Mouse (Mus musculus): ENCODE measurements at regions not wholly inside any gene's neighbourhood (a gene's known extent, or its start where the extent isn't known, plus 50 kb on each side); places are given as distances from the start of the nearest gene placed in this dataset.

DNA sequence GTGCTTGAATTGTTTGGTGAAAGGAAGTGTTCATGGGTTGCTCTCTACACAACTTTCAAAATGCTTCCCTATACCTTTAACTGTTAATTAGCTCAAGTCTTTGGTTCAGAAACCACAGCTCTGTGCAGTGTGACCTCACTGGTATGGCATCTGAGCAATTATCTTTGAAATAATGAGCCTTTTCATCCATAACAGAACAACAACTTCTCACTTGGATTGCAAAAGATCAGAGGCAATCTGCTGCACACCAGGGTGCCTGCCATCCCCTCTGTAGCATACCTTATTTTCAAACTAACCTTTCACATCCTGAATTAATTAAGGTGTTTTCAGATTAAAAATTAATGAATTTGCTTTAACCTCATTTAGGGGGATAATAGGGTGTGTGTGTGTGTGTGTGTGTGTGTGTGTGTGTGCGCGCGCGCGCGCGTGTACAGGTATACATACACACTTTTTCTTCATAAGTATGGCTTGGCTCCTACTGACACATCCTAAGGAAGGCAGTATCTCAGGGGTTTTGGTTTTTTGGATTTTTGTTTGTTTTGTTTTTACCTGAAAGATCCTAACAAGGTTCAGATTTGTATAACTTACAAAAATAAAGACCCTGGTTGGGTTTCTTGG is 493.8 kb downstream of the Rapgef2 start:
- no peak overlapping the region for H3K27ac ChIP-seq (replicated peaks)
- DNase-seq (ENCODE audit: low spot score) (no peak), ATAC-seq (ENCODE audit: low FRiP score, low TSS enrichment) (no peak)
- H3K9ac ChIP-seq (ENCODE audit: low read length), result no peak overlapping the region
- TF ChIP-seq CTCF (IDR thresholded peaks at IDR 0.05; ENCODE audit: low read depth) (no peak), EP300 (optimal IDR thresholded peaks at IDR 0.05) (no peak)
- 94% methylated on average over 7 of the region's 7 CpGs for WGBS
- H3K4me1 ChIP-seq (replicated peaks; ENCODE audit: control insufficient read depth, insufficient read depth), result no peaks in the 10 kb centered on the region
- H3K36me3 ChIP-seq (ENCODE audit: control insufficient read depth, insufficient read depth, low read length), result no peaks in the 10 kb centered on the region
- H3K27me3 ChIP-seq (ENCODE audit: control insufficient read depth, insufficient read depth, low read length), result no peaks in the 10 kb centered on the region
- H3K4me3 ChIP-seq (ENCODE audit: low read depth, low read length), result no peak overlapping the region
- H3K9me3 ChIP-seq (ENCODE audit: control insufficient read depth, low read length), result no peaks in the 10 kb centered on the region
- H3K4me2 ChIP-seq (replicated peaks; ENCODE audit: low read depth), result no peak overlapping the region

DNA sequence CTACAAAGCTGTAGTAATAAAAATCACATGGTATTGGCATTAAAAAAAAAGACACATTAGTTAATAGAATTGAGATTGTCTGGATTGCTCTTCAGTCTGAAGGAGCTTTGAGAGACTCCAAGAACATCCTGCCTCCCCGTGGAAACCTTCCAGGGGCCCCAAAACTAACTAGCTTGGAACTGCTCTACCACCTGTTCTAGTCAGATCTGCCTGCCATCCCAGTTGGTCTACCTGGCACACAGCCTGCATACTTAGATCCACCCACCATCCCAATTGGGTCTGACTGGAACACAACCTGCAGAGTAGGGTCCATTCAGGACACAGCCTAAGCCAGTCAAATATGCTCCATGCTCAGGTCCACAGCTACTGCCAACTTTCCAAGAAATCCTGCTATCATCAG is 503.6 kb downstream of the Rapgef2 start:
- H3K27ac ChIP-seq (replicated peaks), result no peak overlapping the region
- no peak overlapping the region for H3K4me3 ChIP-seq (ENCODE audit: low read depth, low read length)
- no peak for TF ChIP-seq EP300 (optimal IDR thresholded peaks at IDR 0.05)
- no peak for TF ChIP-seq CTCF (IDR thresholded peaks at IDR 0.05; ENCODE audit: low read depth)
- H3K4me2 ChIP-seq (replicated peaks; ENCODE audit: low read depth), result no peak overlapping the region
- H3K27me3 ChIP-seq (ENCODE audit: control insufficient read depth, insufficient read depth, low read length), result no peaks in the 10 kb centered on the region
- no peaks in the 10 kb centered on the region for H3K9me3 ChIP-seq (ENCODE audit: control insufficient read depth, low read length)
- no peak overlapping the region for H3K9ac ChIP-seq (ENCODE audit: low read length)
- no peaks in the 10 kb centered on the region for H3K36me3 ChIP-seq (ENCODE audit: control insufficient read depth, insufficient read depth, low read length)
- WGBS, result 68% methylated on average over 1 of the region's 1 CpGs
- DNase-seq (ENCODE audit: low spot score), result no peak
- no peak for ATAC-seq (ENCODE audit: low FRiP score, low TSS enrichment)
- no peaks in the 10 kb centered on the region for H3K4me1 ChIP-seq (replicated peaks; ENCODE audit: control insufficient read depth, insufficient read depth)

GRCm38 (mm10) chr3:78755686-78756476 is 530.4 kb downstream of the Rapgef2 start:
- no peak for DNase-seq (ENCODE audit: low spot score)
- WGBS, result 39% methylated on average over 4 of the region's 4 CpGs

DNA sequence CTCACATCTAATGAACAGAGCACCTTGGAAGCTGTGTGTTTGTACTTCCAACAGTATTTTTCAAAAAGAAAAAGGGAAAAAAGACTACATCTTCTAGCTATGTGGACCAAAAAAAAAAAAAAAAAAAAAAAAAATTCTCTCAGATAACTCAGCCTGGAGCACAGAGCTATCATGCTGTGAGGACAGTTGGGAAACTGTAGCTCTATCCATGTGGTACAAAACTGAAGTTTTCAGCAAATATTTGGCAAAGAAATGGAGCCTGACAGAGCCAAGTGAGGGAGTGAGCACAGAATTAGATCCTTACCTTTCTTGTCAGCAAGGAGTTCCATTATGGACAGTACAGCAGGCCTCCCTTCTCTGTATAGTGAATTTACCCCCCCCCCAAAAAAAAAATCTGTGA is 550.2 kb downstream of the Rapgef2 start:
- Histone ChIP-seq H3K27me3 (ENCODE audit: control insufficient read depth, insufficient read depth, low read length) (no peaks in the 10 kb centered on the region), H3K27ac (replicated peaks) (no peak overlapping the region), H3K4me2 (replicated peaks; ENCODE audit: low read depth) (no peak overlapping the region), H3K36me3 (ENCODE audit: control insufficient read depth, insufficient read depth, low read length) (no peaks in the 10 kb centered on the region), H3K4me1 (replicated peaks; ENCODE audit: control insufficient read depth, insufficient read depth) (no peaks in the 10 kb centered on the region), H3K4me3 (ENCODE audit: low read depth, low read length) (no peak overlapping the region), H3K9me3 (ENCODE audit: control insufficient read depth, low read length) (no peaks in the 10 kb centered on the region), H3K9ac (ENCODE audit: low read length) (no peak overlapping the region)
- DNase-seq (ENCODE audit: low spot score) (no peak), ATAC-seq (ENCODE audit: low FRiP score, low TSS enrichment) (no peak)
- no peak for TF ChIP-seq EP300 (optimal IDR thresholded peaks at IDR 0.05)
- TF ChIP-seq CTCF (IDR thresholded peaks at IDR 0.05; ENCODE audit: low read depth), result no peak

More at GRCm38 (mm10) chr3:78755686-78756476, 530.4 kb downstream of the Rapgef2 start:
- Histone ChIP-seq H3K4me1 (replicated peaks; ENCODE audit: control insufficient read depth, insufficient read depth) (no peaks in the 10 kb centered on the region), H3K9ac (ENCODE audit: low read length) (no peak overlapping the region), H3K4me3 (ENCODE audit: low read depth, low read length) (no peak overlapping the region), H3K4me2 (replicated peaks; ENCODE audit: low read depth) (no peak overlapping the region), H3K36me3 (ENCODE audit: control insufficient read depth, insufficient read depth, low read length) (no peaks in the 10 kb centered on the region), H3K27ac (replicated peaks) (no peak overlapping the region), H3K9me3 (ENCODE audit: control insufficient read depth, low read length) (no peaks in the 10 kb centered on the region), H3K27me3 (ENCODE audit: control insufficient read depth, insufficient read depth, low read length) (no peaks in the 10 kb centered on the region)
- TF ChIP-seq CTCF (IDR thresholded peaks at IDR 0.05; ENCODE audit: low read depth) (no peak), EP300 (optimal IDR thresholded peaks at IDR 0.05) (no peak)
- no peak for ATAC-seq (ENCODE audit: low FRiP score, low TSS enrichment)

GRCm38 (mm10) chr3:78716691-78717090 is 569.6 kb downstream of the Rapgef2 start:
- Histone ChIP-seq H3K9me3 (ENCODE audit: control insufficient read depth, low read length) (no peaks in the 10 kb centered on the region), H3K9ac (ENCODE audit: low read length) (no peak overlapping the region), H3K4me1 (replicated peaks; ENCODE audit: control insufficient read depth, insufficient read depth) (no peaks in the 10 kb centered on the region), H3K27me3 (ENCODE audit: control insufficient read depth, insufficient read depth, low read length) (no peaks in the 10 kb centered on the region), H3K27ac (replicated peaks) (no peak overlapping the region), H3K36me3 (ENCODE audit: control insufficient read depth, insufficient read depth, low read length) (no peaks in the 10 kb centered on the region), H3K4me3 (ENCODE audit: low read depth, low read length) (no peak overlapping the region), H3K4me2 (replicated peaks; ENCODE audit: low read depth) (no peak overlapping the region)
- TF ChIP-seq EP300 (optimal IDR thresholded peaks at IDR 0.05), result no peak
- DNase-seq (ENCODE audit: low spot score), result no peak
- no peak for ATAC-seq (ENCODE audit: low FRiP score, low TSS enrichment)
- WGBS, result 80% methylated on average over 2 of the region's 2 CpGs

DNA sequence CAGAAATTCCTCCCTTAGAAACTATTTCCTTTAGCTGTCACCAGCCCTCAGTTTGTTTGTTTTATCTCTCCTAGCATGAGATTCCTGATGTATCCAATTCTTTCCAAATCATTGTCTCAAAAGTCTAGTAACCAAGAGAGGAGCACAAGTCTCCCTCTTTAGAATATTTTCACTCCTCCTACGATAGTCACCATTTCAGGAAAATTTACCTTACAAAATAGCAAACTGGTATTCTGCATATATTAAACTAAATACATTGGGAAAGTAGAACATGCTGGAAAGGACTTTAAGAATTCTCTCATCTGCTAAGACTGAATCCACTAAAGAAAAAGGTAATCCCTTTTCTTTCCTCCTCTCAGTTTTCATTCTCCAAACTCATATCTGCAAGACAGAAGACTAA is 578.6 kb downstream of the Rapgef2 start:
- no peak overlapping the region for H3K4me2 ChIP-seq (replicated peaks; ENCODE audit: low read depth)
- no peaks in the 10 kb centered on the region for H3K9me3 ChIP-seq (ENCODE audit: control insufficient read depth, low read length)
- WGBS, result 80% methylated on average over 1 of the region's 1 CpGs
- ATAC-seq (ENCODE audit: low FRiP score, low TSS enrichment) (no peak), DNase-seq (ENCODE audit: low spot score) (no peak)
- H3K27me3 ChIP-seq (ENCODE audit: control insufficient read depth, insufficient read depth, low read length), result no peaks in the 10 kb centered on the region
- H3K4me3 ChIP-seq (ENCODE audit: low read depth, low read length), result no peak overlapping the region
- H3K27ac ChIP-seq (replicated peaks), result no peak overlapping the region
- no peaks in the 10 kb centered on the region for H3K36me3 ChIP-seq (ENCODE audit: control insufficient read depth, insufficient read depth, low read length)
- TF ChIP-seq EP300 (optimal IDR thresholded peaks at IDR 0.05), result no peak
- TF ChIP-seq CTCF (IDR thresholded peaks at IDR 0.05; ENCODE audit: low read depth), result no peak
- no peaks in the 10 kb centered on the region for H3K4me1 ChIP-seq (replicated peaks; ENCODE audit: control insufficient read depth, insufficient read depth)
- no peak overlapping the region for H3K9ac ChIP-seq (ENCODE audit: low read length)

All from stomach, postnatal 0 days (tissue).